Mouse (Mus musculus): ENCODE data around the gene Akt3. TPM values are rescaled to one million over a fixed set of nuclear protein-coding genes. Genes with fewer than 3 reads are reported as not detected.

Gene Akt3
- 4.0 and 5.0 TPM in 2 replicates for polyA plus RNA-seq (2015; fragmentation: Nextera tagmentation; extraction: Ambion mirVana)

DNA sequence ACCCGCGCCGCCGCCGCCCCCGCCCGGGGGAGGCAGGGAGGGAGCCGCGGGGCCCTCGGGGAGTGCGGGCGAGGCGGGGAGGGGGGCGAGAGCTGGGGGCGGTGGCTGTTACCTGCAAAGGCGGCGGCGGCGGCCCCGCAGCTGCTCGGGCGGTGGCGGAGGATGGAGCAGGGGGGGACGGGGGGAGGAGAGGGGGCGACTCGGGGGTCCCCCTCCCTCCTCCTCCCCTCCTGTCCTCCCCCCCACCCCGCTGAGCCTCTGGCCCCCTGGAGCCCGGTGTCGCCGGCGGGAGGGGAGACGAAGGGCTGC lies at the start of gene Akt3:
Gene Akt3 (minus strand): TSS at position 170 of the 309 bp plus-strand sequence.
- Histone ChIP-seq H3K4me3 (ENCODE audit: low read depth, low read length) (peak within 1 kb of the TSS; percentile 93), H3K27ac (ENCODE audit: low read length) (peak within 1 kb of the TSS; percentile 85), H3K9me3 (ENCODE audit: low read length) (no peaks in the 10 kb centered on the region), H3K9ac (replicated peaks; ENCODE audit: low read depth) (peak within 1 kb of the TSS; percentile 79), H3K4me1 (ENCODE audit: insufficient read depth, low read depth, low read length) (no peaks in the 10 kb centered on the region; the same call in 1 of the 2 replicates), H3K27me3 (replicated peaks; ENCODE audit: insufficient read depth, low read length) (no peaks in the 10 kb centered on the region), H3K36me3 (ENCODE audit: insufficient read depth, low read length) (no peaks in the 10 kb centered on the region), H3K4me2 (replicated peaks; ENCODE audit: low read depth, low read length) (peak within 1 kb of the TSS; percentile 85)
- TF ChIP-seq EP300 (IDR thresholded peaks at IDR 0.05) (no peak), CTCF (IDR thresholded peaks at IDR 0.05) (no peak)
- no CpG with 5 or more reads among the region's 32 CpGs for WGBS
- no peak for DNase-seq (ENCODE audit: low spot score)
- ATAC-seq, result peak; percentile 39

DNA sequence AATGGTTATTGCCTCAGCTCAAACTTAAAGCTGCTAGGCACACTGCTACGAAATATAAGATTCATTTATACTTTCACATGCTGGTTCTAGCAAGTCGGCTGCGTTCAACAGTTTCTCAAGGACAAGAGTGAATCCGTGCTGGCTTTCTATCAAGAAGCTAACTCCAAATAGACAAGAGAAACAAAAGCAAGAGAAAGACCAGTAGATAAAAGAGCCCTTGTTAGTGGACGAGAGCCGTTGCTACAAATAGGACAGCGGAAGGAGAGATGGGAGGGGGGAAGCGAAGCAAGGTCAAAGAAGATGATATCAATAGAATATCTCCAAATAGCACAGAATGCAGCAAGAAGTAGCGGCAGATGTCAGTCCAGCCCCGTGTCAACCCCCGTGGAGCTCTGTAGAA lies 49.5 kb upstream of the Akt3 start:
- 83% methylated on average over 11 of the region's 11 CpGs for WGBS

DNA sequence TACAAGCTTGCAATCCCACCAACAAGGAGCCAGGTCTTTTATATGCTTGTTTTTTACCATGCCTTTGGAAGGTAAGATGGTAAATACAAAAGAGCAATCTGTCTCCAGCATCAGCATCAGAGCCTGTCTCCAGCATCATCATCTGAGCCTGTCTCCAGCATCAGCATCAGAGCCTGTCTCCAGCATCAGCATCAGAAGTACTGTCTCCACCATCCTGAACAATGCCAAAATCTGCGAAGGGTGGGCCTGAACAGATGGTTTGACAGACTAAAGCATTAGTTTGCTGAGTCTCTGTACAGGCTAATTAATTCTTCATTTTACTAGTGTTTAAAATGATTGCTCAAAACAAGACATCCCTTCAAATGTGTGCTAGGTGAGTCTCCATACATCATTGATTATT lies 40.2 kb upstream of the Akt3 start:
- DNase-seq (ENCODE audit: low spot score), result no peak
- no peaks in the 10 kb centered on the region for H3K4me1 ChIP-seq (ENCODE audit: insufficient read depth, low read depth, low read length)
- 85% methylated on average over 1 of the region's 1 CpGs for WGBS
- H3K27me3 ChIP-seq (replicated peaks; ENCODE audit: insufficient read depth, low read length), result no peaks in the 10 kb centered on the region
- no peak overlapping the region for H3K27ac ChIP-seq (ENCODE audit: low read length)
- H3K36me3 ChIP-seq (ENCODE audit: insufficient read depth, low read length), result no peaks in the 10 kb centered on the region
- H3K9ac ChIP-seq (replicated peaks; ENCODE audit: low read depth), result no peak overlapping the region
- H3K4me2 ChIP-seq (replicated peaks; ENCODE audit: low read depth, low read length), result no peak overlapping the region
- no peak overlapping the region for H3K4me3 ChIP-seq (ENCODE audit: low read depth, low read length)
- no peaks in the 10 kb centered on the region for H3K9me3 ChIP-seq (ENCODE audit: low read length)
- no peak for ATAC-seq
- no peak for TF ChIP-seq CTCF (IDR thresholded peaks at IDR 0.05)
- no peak for TF ChIP-seq EP300 (IDR thresholded peaks at IDR 0.05)

More for the DNA sequence above, 49.5 kb upstream of the Akt3 start:
- no peak overlapping the region for H3K4me2 ChIP-seq (replicated peaks; ENCODE audit: low read depth, low read length)
- no peak overlapping the region for H3K9ac ChIP-seq (replicated peaks; ENCODE audit: low read depth)
- H3K36me3 ChIP-seq (ENCODE audit: insufficient read depth, low read length), result no peaks in the 10 kb centered on the region
- no peak overlapping the region for H3K27ac ChIP-seq (ENCODE audit: low read length)
- no peak overlapping the region for H3K4me3 ChIP-seq (ENCODE audit: low read depth, low read length)
- no peaks in the 10 kb centered on the region for H3K9me3 ChIP-seq (ENCODE audit: low read length)
- ATAC-seq, result no peak
- no peaks in the 10 kb centered on the region for H3K27me3 ChIP-seq (replicated peaks; ENCODE audit: insufficient read depth, low read length)
- no peak for DNase-seq (ENCODE audit: low spot score)
- no peaks in the 10 kb centered on the region for H3K4me1 ChIP-seq (ENCODE audit: insufficient read depth, low read depth, low read length)
- TF ChIP-seq EP300 (IDR thresholded peaks at IDR 0.05) (no peak), CTCF (IDR thresholded peaks at IDR 0.05) (no peak)

DNA sequence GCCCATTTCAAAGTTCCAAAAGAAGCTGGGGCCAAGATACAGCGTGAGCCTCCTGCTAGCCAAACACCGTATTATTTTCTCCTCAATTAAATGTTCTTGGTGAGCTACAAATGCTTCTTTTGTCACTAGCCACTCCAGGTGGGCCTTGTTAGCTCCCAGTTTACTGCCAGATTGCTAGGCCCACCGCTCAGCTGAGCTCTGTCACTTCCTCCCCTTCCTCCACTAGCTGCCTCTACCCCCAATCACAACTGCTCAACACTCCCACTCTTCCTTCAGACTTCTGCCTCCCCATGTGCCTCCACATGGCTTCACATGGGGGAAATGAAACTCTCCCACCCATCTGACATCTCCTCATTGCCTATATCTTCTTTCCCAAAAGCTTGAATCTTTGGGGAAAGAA lies 28.8 kb upstream of the Akt3 start:
- ATAC-seq (no peak), DNase-seq (ENCODE audit: low spot score) (no peak)
- no peaks in the 10 kb centered on the region for H3K9me3 ChIP-seq (ENCODE audit: low read length)
- H3K27me3 ChIP-seq (replicated peaks; ENCODE audit: insufficient read depth, low read length), result no peaks in the 10 kb centered on the region
- H3K27ac ChIP-seq (ENCODE audit: low read length), result no peak overlapping the region
- 44% methylated on average over 3 of the region's 3 CpGs for WGBS
- no peak for TF ChIP-seq CTCF (IDR thresholded peaks at IDR 0.05)
- TF ChIP-seq EP300 (IDR thresholded peaks at IDR 0.05), result no peak
- H3K9ac ChIP-seq (replicated peaks; ENCODE audit: low read depth), result no peak overlapping the region
- H3K4me3 ChIP-seq (ENCODE audit: low read depth, low read length), result no peak overlapping the region
- no peaks in the 10 kb centered on the region for H3K4me1 ChIP-seq (ENCODE audit: insufficient read depth, low read depth, low read length)
- H3K36me3 ChIP-seq (ENCODE audit: insufficient read depth, low read length), result no peaks in the 10 kb centered on the region
- no peak overlapping the region for H3K4me2 ChIP-seq (replicated peaks; ENCODE audit: low read depth, low read length)

DNA sequence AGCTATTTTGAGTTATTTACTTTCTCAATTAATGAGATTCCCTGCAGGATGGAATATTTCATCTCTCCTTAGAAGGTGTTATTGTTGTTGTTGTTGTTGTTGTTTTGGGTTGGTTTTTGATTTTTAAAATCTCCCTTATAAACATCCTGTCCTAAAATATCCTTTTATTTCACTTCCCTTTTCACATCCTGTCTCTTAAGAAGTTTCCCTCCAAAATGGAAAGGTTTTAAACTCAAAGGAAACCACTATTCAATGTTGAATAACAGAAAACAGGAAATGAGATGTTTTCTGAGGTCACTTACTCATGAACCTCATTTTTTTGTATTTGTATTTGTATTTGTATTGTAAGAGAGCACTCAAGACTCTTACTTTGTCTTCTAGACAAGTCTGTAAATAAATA lies 23.9 kb upstream of the Akt3 start:
- ATAC-seq (no peak), DNase-seq (ENCODE audit: low spot score) (no peak)
- Histone ChIP-seq H3K27me3 (replicated peaks; ENCODE audit: insufficient read depth, low read length) (no peaks in the 10 kb centered on the region), H3K4me1 (ENCODE audit: insufficient read depth, low read depth, low read length) (no peaks in the 10 kb centered on the region), H3K4me2 (replicated peaks; ENCODE audit: low read depth, low read length) (no peak overlapping the region), H3K9me3 (ENCODE audit: low read length) (no peaks in the 10 kb centered on the region), H3K36me3 (ENCODE audit: insufficient read depth, low read length) (no peaks in the 10 kb centered on the region), H3K9ac (replicated peaks; ENCODE audit: low read depth) (no peak overlapping the region), H3K4me3 (ENCODE audit: low read depth, low read length) (no peak overlapping the region), H3K27ac (ENCODE audit: low read length) (no peak overlapping the region)
- TF ChIP-seq CTCF (IDR thresholded peaks at IDR 0.05) (no peak), EP300 (IDR thresholded peaks at IDR 0.05) (no peak)

DNA sequence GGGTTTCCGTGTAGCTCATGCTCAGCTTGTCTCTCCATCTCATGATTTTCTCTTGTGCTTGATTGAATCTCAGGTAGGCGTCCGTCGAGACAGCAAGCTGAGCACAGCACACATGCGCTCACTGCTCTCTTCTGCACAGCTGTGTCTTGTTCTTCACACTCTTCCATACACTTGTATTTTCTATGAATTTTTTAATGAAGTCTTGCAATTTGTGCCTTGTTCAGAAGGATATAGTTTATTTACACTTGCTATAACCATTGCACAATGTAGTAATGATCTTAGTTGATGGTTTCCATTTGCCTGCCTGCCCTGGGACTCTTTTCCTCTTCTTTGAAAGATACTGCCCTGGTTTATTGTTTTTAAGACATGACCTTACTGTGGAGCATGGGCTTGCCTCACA lies 19.4 kb upstream of the Akt3 start:
- Histone ChIP-seq H3K27me3 (replicated peaks; ENCODE audit: insufficient read depth, low read length) (no peaks in the 10 kb centered on the region), H3K27ac (ENCODE audit: low read length) (no peak overlapping the region), H3K36me3 (ENCODE audit: insufficient read depth, low read length) (no peaks in the 10 kb centered on the region), H3K9me3 (ENCODE audit: low read length) (no peaks in the 10 kb centered on the region), H3K4me3 (ENCODE audit: low read depth, low read length) (no peak overlapping the region), H3K9ac (replicated peaks; ENCODE audit: low read depth) (no peak overlapping the region), H3K4me2 (replicated peaks; ENCODE audit: low read depth, low read length) (no peak overlapping the region), H3K4me1 (ENCODE audit: insufficient read depth, low read depth, low read length) (no peaks in the 10 kb centered on the region)
- ATAC-seq (peak; percentile 73), DNase-seq (ENCODE audit: low spot score) (peak; percentile 47)
- TF ChIP-seq EP300 (IDR thresholded peaks at IDR 0.05) (peak; percentile 38; the same call in 1 of the 2 replicates), CTCF (IDR thresholded peaks at IDR 0.05) (no peak)
- WGBS, result 62% methylated on average over 5 of the region's 5 CpGs

DNA sequence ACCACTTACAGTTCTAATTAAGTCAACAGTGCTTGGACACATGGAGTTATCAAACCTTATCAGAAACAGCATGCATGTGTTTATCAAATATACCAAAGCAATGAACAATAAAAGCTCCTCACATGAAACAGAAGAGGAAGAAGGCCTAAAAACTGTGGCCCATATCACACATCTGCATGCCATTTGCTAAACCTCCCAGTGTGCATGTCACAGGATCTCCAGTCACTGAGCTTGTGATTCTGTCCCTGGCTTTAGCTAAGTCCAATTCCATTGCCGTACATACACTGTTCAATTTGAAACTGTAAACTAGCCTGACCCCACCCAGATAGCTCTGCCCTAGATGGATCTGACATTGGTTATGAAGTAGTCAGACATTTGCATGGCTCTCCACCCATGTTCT lies 9.6 kb upstream of the Akt3 start:
- DNase-seq (ENCODE audit: low spot score), result no peak
- no peaks in the 10 kb centered on the region for H3K27me3 ChIP-seq (replicated peaks; ENCODE audit: insufficient read depth, low read length)
- H3K36me3 ChIP-seq (ENCODE audit: insufficient read depth, low read length), result no peaks in the 10 kb centered on the region
- no peak overlapping the region for H3K4me2 ChIP-seq (replicated peaks; ENCODE audit: low read depth, low read length)
- WGBS, result 81% methylated on average over 1 of the region's 1 CpGs
- H3K27ac ChIP-seq (ENCODE audit: low read length), result no peak overlapping the region
- no peak overlapping the region for H3K4me3 ChIP-seq (ENCODE audit: low read depth, low read length)
- H3K9me3 ChIP-seq (ENCODE audit: low read length), result no peaks in the 10 kb centered on the region
- ATAC-seq, result no peak
- H3K4me1 ChIP-seq (ENCODE audit: insufficient read depth, low read depth, low read length), result no peaks in the 10 kb centered on the region
- no peak overlapping the region for H3K9ac ChIP-seq (replicated peaks; ENCODE audit: low read depth)
- TF ChIP-seq CTCF (IDR thresholded peaks at IDR 0.05), result no peak
